Mouse (Mus musculus): Measurements from ENCODE around the gene Proser1. TPM values are rescaled to one million over a fixed set of nuclear protein-coding genes. Genes with fewer than 3 reads are reported as not detected.

The Proser1 gene
- polyA plus RNA-seq, 1 experiment from 2014 or later = 24.2 TPM

DNA sequence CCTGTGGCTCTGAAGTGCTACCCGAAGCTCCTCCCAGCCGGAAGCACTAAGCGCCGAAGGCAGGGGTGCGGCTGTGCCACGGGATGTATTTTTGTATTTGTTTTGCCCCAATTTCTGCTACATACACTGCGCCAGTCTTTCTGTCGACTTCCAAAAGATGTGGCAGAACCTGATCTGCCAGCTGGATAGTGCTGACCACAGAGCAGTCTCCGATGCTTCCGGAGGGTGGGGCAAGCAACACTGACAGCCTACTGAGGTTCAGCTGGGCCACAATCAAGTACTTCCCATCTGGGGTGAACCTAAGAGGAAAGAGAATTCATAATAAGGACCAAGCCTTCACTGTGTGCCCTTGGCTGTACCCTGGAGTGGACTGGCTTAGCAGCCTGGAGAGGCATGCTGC is 11.1 kb upstream of the Proser1 start:
- no peak overlapping the region for H3K27ac ChIP-seq
- 93% methylated on average over 10 of the region's 10 CpGs for WGBS
- no peaks in the 10 kb centered on the region for H3K9me3 ChIP-seq
- H3K4me3 ChIP-seq = no peak overlapping the region
- H3K36me3 ChIP-seq = peaks cover 76% of the 10 kb centered on the region
- no peak for DNase-seq (ENCODE audit: low spot score)
- H3K27me3 ChIP-seq (ENCODE audit: insufficient read depth, poor library complexity, severe bottlenecking) = no peaks in the 10 kb centered on the region
- H3K4me1 ChIP-seq (replicated peaks) = no peaks in the 10 kb centered on the region

GRCm38 (mm10) chr3:53453346-53453745 is 10.1 kb upstream of the Proser1 start:
- Histone ChIP-seq H3K4me3 (no peak overlapping the region), H3K9me3 (no peaks in the 10 kb centered on the region), H3K27me3 (ENCODE audit: insufficient read depth, poor library complexity, severe bottlenecking) (no peaks in the 10 kb centered on the region), H3K36me3 (peaks cover 86% of the 10 kb centered on the region), H3K27ac (no peak overlapping the region), H3K4me1 (replicated peaks) (no peaks in the 10 kb centered on the region)
- DNase-seq (ENCODE audit: low spot score) = no peak
- WGBS = 93% methylated on average over 7 of the region's 7 CpGs

DNA sequence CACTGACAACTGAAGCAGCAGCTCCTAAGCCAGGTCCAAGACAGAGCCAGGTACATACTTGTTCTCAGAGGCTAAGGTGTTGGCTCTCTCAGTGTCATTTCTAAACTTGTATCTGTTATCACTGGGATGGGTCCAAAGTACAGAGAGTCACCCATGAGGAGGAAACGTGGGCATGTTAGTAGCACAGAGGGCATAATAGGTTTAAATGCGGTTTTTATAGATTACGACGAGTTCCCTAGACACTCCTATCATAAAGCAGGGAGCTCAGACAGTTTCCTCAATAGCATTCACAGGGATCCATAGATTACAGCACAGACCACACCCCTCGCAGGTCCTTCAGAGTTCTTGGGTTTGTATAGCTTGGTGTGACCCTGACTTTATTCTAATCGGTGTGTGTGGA is 9.5 kb upstream of the Proser1 start:
- Histone ChIP-seq H3K4me1 (replicated peaks) (no peaks in the 10 kb centered on the region), H3K9me3 (no peaks in the 10 kb centered on the region), H3K27ac (no peak overlapping the region), H3K36me3 (peaks cover 93% of the 10 kb centered on the region), H3K4me3 (no peak overlapping the region), H3K27me3 (ENCODE audit: insufficient read depth, poor library complexity, severe bottlenecking) (no peaks in the 10 kb centered on the region)
- 92% methylated on average over 6 of the region's 6 CpGs for WGBS
- DNase-seq (ENCODE audit: low spot score) = no peak

DNA sequence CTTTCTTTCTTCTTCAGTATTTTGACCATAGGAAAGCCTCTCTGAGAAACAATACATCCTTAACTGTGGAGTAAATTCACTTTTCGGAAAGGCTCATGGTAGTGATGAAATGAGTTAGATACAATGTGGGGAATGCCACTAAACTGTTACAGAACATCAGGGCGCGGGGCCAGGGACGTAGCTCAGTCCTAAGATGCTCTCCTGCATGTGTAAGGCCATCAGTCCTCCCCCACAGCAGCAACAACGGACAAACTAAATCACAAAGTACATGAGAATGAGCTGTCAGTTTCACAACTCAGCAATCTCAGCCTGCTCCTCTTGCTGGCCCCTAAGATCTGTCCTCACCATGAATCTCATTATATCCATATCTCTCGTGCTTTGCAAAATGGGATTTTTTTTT is 8.9 kb upstream of the Proser1 start:
- no peak for DNase-seq (ENCODE audit: low spot score)
- Histone ChIP-seq H3K36me3 (peaks cover 97% of the 10 kb centered on the region), H3K4me3 (no peak overlapping the region), H3K9me3 (no peaks in the 10 kb centered on the region), H3K27me3 (ENCODE audit: insufficient read depth, poor library complexity, severe bottlenecking) (no peaks in the 10 kb centered on the region), H3K4me1 (replicated peaks) (no peaks in the 10 kb centered on the region), H3K27ac (no peak overlapping the region)
- WGBS = 92% methylated on average over 6 of the region's 6 CpGs

- no peaks in the 10 kb centered on the region for H3K27me3 ChIP-seq (ENCODE audit: insufficient read depth, poor library complexity, severe bottlenecking)
- 85% methylated on average over 7 of the region's 7 CpGs for WGBS
- no peaks in the 10 kb centered on the region for H3K4me1 ChIP-seq (replicated peaks)
- H3K4me3 ChIP-seq = no peak overlapping the region
- H3K36me3 ChIP-seq = peaks cover 98% of the 10 kb centered on the region
- H3K27ac ChIP-seq = no peak overlapping the region
- DNase-seq (ENCODE audit: low spot score) = no peak
- no peaks in the 10 kb centered on the region for H3K9me3 ChIP-seq
Observed at GRCm38 (mm10) chr3:53454984-53455383, 8.5 kb upstream of the Proser1 start.

DNA sequence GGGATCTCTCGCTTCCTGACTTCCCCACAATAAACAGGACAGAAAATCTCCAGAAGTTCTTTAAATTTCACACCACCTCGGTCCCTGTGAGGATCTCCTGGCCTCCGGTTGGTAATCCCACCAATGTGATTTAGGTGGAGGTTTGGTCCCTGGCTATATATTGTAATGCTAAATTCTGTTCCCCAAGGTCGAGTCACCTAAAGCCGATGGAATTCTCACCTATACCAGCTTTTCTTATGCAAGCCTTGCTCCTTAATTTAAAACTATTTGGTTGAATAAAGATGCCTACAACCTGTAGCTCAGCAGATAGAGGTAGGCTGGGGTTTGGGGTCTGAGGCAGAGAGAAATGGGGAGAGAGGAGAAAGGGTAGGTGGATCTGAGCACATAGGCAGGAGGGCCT is 5.7 kb upstream of the Proser1 start:
- 75% methylated on average over 5 of the region's 5 CpGs for WGBS
- no peak overlapping the region for H3K27ac ChIP-seq
- H3K9me3 ChIP-seq = no peaks in the 10 kb centered on the region
- H3K27me3 ChIP-seq (ENCODE audit: insufficient read depth, poor library complexity, severe bottlenecking) = no peaks in the 10 kb centered on the region
- peaks cover 82% of the 10 kb centered on the region for H3K36me3 ChIP-seq
- H3K4me3 ChIP-seq = no peak overlapping the region
- no peak for DNase-seq (ENCODE audit: low spot score)
- H3K4me1 ChIP-seq (replicated peaks) = peaks cover 10% of the 10 kb centered on the region

DNA sequence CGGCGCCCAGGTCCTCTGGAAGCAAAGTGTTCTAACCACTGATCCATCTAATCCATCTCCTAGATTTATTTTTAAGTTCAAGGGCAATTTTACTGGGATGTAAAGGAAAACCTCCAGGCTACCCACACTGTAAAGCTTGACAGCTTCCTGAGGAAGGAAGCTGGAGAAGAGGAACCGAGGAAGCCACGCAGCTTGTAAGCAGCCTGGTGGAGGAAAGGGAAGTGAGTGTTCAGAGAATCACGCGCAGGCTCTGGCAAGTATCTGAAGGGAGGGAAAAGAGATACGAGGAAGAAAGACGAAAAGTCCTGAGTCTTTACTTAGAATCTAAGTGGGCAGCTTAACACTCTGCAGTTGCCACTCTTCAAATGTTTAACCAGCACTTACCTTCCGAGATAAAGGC is 3.4 kb upstream of the Proser1 start:
- DNase-seq (ENCODE audit: low spot score) = no peak
- H3K36me3 ChIP-seq = peaks cover 58% of the 10 kb centered on the region
- 87% methylated on average over 9 of the region's 9 CpGs for WGBS

GRCm38 (mm10) chr3:53462701-53463045 is 793 bp upstream of the Proser1 start:
- no peak for DNase-seq (ENCODE audit: low spot score)
- Histone ChIP-seq H3K27ac (peak overlapping the region; percentile 96), H3K36me3 (peaks cover 35% of the 10 kb centered on the region), H3K4me1 (replicated peaks) (peaks cover 41% of the 10 kb centered on the region), H3K4me3 (peak overlapping the region; percentile 83), H3K9me3 (no peaks in the 10 kb centered on the region), H3K27me3 (ENCODE audit: insufficient read depth, poor library complexity, severe bottlenecking) (no peaks in the 10 kb centered on the region)
- 9% methylated on average over 9 of the region's 9 CpGs for WGBS

More for the DNA sequence above, 3.4 kb upstream of the Proser1 start:
- Histone ChIP-seq H3K9me3 (no peaks in the 10 kb centered on the region), H3K27ac (no peak overlapping the region), H3K4me1 (replicated peaks) (peaks cover 16% of the 10 kb centered on the region), H3K4me3 (no peak overlapping the region), H3K27me3 (ENCODE audit: insufficient read depth, poor library complexity, severe bottlenecking) (no peaks in the 10 kb centered on the region)

- Histone ChIP-seq H3K27me3 (ENCODE audit: insufficient read depth, poor library complexity, severe bottlenecking) (no peaks in the 10 kb centered on the region), H3K4me3 (peak overlapping the region; percentile 83), H3K36me3 (peaks cover 30% of the 10 kb centered on the region), H3K4me1 (replicated peaks) (peaks cover 41% of the 10 kb centered on the region), H3K9me3 (no peaks in the 10 kb centered on the region), H3K27ac (peak overlapping the region; percentile 96)
- under 1% methylated on average over 35 of the region's 35 CpGs for WGBS
- no peak for DNase-seq (ENCODE audit: low spot score)
Observed at GRCm38 (mm10) chr3:53463765-53464114, 274 bp downstream of the Proser1 start.

DNA sequence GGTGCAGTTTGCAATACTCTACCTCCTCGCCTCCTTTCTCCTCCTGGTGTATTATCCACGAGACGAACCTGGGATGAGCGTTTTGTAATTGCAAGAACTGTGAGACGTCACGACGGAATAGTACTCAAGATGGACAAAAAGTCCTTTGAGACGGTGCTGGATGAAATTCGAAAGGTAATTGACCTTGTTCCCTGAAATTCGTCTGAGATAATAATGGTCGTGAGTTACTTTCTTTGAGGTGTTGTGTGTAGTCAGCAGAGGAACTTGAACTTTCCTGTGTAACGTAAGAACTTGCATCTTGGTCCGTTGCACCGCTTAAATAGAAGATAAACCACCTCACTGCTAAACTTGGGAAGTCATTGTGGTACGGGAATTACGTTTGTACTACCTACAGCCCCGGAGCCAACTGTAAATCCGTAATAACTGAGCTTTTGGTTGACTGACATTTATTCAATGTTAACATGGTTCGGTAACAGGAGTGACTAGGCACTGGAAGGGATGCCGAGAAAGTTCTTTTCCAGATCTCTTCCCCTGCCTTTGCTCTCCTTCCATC is 756 bp downstream of the Proser1 start:
- Histone ChIP-seq H3K27me3 (ENCODE audit: insufficient read depth, poor library complexity, severe bottlenecking) (no peaks in the 10 kb centered on the region), H3K4me3 (peak overlapping the region; percentile 83), H3K4me1 (replicated peaks) (peaks cover 41% of the 10 kb centered on the region), H3K36me3 (peaks cover 31% of the 10 kb centered on the region), H3K27ac (peak overlapping the region; percentile 96), H3K9me3 (no peaks in the 10 kb centered on the region)
- under 1% methylated on average over 20 of the region's 20 CpGs for WGBS
- no peak for DNase-seq (ENCODE audit: low spot score)

DNA sequence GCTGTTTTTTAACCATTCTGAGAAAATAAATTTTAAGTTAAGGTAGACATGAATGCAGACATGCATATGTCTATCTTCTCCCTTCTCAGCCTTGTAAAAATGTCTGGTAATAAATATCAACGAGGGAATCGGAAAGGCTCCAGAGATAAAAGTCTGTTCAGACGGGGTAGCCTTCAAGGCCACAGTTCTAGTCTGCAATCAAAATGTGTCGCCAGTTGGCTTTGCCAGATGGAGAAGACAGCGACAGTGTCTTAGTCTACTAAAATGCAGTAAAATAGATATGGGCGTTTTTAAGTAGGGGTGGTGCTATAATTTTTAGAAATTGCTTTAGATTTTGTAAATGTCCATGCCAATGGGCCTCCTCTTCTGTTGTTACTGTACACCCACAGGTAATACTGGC is 1.9 kb downstream of the Proser1 start:
- WGBS = 71% methylated on average over 6 of the region's 6 CpGs

GRCm38 (mm10) chr3:53466481-53466880 is 3.0 kb downstream of the Proser1 start:
- Histone ChIP-seq H3K9me3 (no peaks in the 10 kb centered on the region), H3K27ac (no peak overlapping the region), H3K4me3 (peak overlapping the region; percentile 83), H3K36me3 (peaks cover 36% of the 10 kb centered on the region), H3K4me1 (replicated peaks) (peaks cover 41% of the 10 kb centered on the region), H3K27me3 (ENCODE audit: insufficient read depth, poor library complexity, severe bottlenecking) (no peaks in the 10 kb centered on the region)
- DNase-seq (ENCODE audit: low spot score) = no peak
- 75% methylated on average over 9 of the region's 9 CpGs for WGBS

More for the DNA sequence above, 1.9 kb downstream of the Proser1 start:
- H3K27me3 ChIP-seq (ENCODE audit: insufficient read depth, poor library complexity, severe bottlenecking) = no peaks in the 10 kb centered on the region
- no peaks in the 10 kb centered on the region for H3K9me3 ChIP-seq
- DNase-seq (ENCODE audit: low spot score) = no peak
- peaks cover 32% of the 10 kb centered on the region for H3K36me3 ChIP-seq
- no peak overlapping the region for H3K27ac ChIP-seq
- H3K4me3 ChIP-seq = peak overlapping the region; percentile 83
- peaks cover 41% of the 10 kb centered on the region for H3K4me1 ChIP-seq (replicated peaks)

GRCm38 (mm10) chr3:53467356-53467755 is 3.9 kb downstream of the Proser1 start:
- H3K27ac ChIP-seq = no peak overlapping the region
- H3K27me3 ChIP-seq (ENCODE audit: insufficient read depth, poor library complexity, severe bottlenecking) = no peaks in the 10 kb centered on the region
- no peaks in the 10 kb centered on the region for H3K9me3 ChIP-seq
- WGBS = 80% methylated on average over 5 of the region's 5 CpGs
- DNase-seq (ENCODE audit: low spot score) = no peak
- H3K36me3 ChIP-seq = peaks cover 45% of the 10 kb centered on the region
- peaks cover 35% of the 10 kb centered on the region for H3K4me1 ChIP-seq (replicated peaks)
- no peak overlapping the region for H3K4me3 ChIP-seq

- Histone ChIP-seq H3K36me3 (peaks cover 68% of the 10 kb centered on the region), H3K27ac (no peak overlapping the region), H3K9me3 (no peaks in the 10 kb centered on the region), H3K4me3 (no peak overlapping the region), H3K4me1 (replicated peaks) (peaks cover 29% of the 10 kb centered on the region), H3K27me3 (ENCODE audit: insufficient read depth, poor library complexity, severe bottlenecking) (no peaks in the 10 kb centered on the region)
- 95% methylated on average over 5 of the region's 5 CpGs for WGBS
- DNase-seq (ENCODE audit: low spot score) = no peak
Observed at GRCm38 (mm10) chr3:53469650-53470049, 6.2 kb downstream of the Proser1 start.

Data from hindbrain, embryonic 10.5 days (tissue).